Mouse (Mus musculus) intestine, embryonic 15.5 days (tissue): Measurements from ENCODE around the gene Cubn. TPM values are rescaled to one million over a fixed set of nuclear protein-coding genes. Genes with fewer than 3 reads are reported as not detected.

ENCODE experiments used
- ATAC-seq: fragments of 200-750 bp; cut with Nextera tagmentation; 2 replicates; pipeline ENCODE4 v1.8.0; 2017; ENCODE audit warnings: moderate TSS enrichment, moderate library complexity
- H3K27ac ChIP-seq: fragments of 300-500 bp; sonication (generic); 2 replicates; pipeline ENCODE4 v1.5.1; 2015; ENCODE audit warnings: mild to moderate bottlenecking, inconsistent platforms
- H3K27me3 ChIP-seq: fragments of 300-500 bp; sonication (generic); replicated peaks from 2 replicates; pipeline ENCODE4 v1.6.1; 2015; ENCODE audit warnings: inconsistent platforms
- H3K36me3 ChIP-seq: fragments of 300-500 bp; sonication (generic); 2 replicates; pipeline ENCODE4 v1.6.1; 2015; ENCODE audit warnings: inconsistent platforms
- H3K4me1 ChIP-seq: fragments of 300-500 bp; sonication (generic); replicated peaks from 2 replicates; pipeline ENCODE4 v1.6.1; 2015; ENCODE audit warnings: inconsistent platforms
- H3K4me2 ChIP-seq: fragments of 300-500 bp; sonication (generic); replicated peaks from 2 replicates; pipeline ENCODE4 v1.6.1; 2015; ENCODE audit warnings: mild to moderate bottlenecking, inconsistent platforms
- H3K4me3 ChIP-seq: fragments of 300-500 bp; sonication (generic); replicated peaks from 2 replicates; pipeline ENCODE4 v1.5.1; 2015; ENCODE audit warnings: inconsistent platforms
- H3K9ac ChIP-seq: fragments of 300-500 bp; sonication (generic); 2 replicates; pipeline ENCODE4 v1.6.1; 2015; ENCODE audit warnings: inconsistent platforms
- H3K9me3 ChIP-seq: fragments of 300-500 bp; sonication (generic); 2 replicates; pipeline ENCODE4 v1.6.1; 2016; ENCODE audit warnings: inconsistent platforms
- WGBS: fragments of 180-500 bp; shearing (Covaris S2); methylation state at CpG from one replicate; pipeline ENCODE4 v1.1.7; 2015; 5-methylcytosine and 5-hydroxymethylcytosine counted together
- polyA plus RNA-seq: library from polyadenylated mRNA; unstranded; fragments of >200 nt; fragmentation: Nextera tagmentation; extraction: Ambion mirVana; gene quantifications from 2 replicates; pipeline ENCODE4 v1.2.1, GENCODE M21; 2015

Gene Cubn
- polyA plus RNA-seq, 1 experiment from 2014 or later, result 7.3 TPM

DNA sequence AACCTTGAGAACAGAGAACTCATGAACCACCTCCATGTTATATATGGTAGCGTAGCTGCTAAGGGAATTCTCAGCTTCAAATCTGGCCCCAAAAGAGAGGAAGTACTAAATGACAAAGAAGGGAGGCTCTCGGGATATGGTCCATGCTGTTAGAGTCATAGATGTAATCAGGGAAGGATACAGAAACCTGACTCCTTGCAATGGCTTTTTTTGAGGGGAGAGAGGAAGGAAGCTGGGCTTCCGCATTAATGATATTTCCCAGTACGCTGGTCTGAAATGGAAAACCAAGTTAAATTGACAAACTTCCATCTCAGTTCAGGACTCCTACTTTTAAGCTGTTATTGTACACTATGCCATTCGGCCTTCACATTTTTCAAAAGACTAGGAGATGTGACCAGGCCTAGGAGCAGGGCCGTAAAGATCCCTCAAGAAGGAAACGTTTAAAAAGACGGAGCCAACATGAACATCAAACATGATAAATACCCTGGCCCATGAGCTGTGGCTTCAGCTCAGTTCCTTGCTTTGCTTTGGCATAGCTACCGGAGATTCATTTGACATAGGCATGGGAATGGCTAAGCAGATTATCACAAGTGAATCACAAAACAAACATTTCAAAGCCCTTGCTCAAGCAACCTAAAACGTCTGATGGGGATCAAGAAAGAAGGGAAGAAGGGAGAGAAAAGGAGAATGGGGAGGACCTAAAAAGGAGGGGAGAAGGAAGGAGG is 120.4 kb downstream of the Cubn start:
- H3K27ac ChIP-seq, result peak overlapping the region; percentile 83
- peaks cover 11% of the 10 kb centered on the region for H3K4me1 ChIP-seq
- H3K4me3 ChIP-seq, result no peak overlapping the region
- no peak overlapping the region for H3K9ac ChIP-seq
- H3K27me3 ChIP-seq, result no peaks in the 10 kb centered on the region
- WGBS, result 47% methylated on average over 10 of the region's 10 CpGs
- no peak overlapping the region for H3K4me2 ChIP-seq
- H3K9me3 ChIP-seq, result no peaks in the 10 kb centered on the region
- no peak for ATAC-seq
- no peaks in the 10 kb centered on the region for H3K36me3 ChIP-seq

DNA sequence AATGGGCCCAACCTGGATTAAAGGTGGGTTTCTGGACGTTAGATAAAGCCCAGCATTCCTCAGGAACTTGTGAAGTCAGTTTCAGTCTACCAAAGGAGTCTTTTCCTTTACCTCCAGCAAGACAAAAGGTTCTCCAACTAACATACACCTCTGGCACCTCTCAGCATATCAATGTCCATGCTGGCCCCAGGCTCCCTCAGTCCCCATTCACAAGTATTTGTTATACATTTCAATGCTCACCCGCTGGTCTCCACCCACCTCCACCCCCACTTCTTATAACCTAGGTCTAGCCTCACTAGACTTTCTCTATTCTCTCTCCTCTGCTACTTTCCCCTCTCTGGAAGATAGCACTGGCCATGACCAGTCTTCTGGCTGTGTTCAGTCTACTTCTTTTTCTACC is 121.1 kb downstream of the Cubn start:
- ATAC-seq, result no peak
- Histone ChIP-seq H3K4me1 (peaks cover 11% of the 10 kb centered on the region), H3K27me3 (no peaks in the 10 kb centered on the region), H3K4me2 (no peak overlapping the region), H3K36me3 (no peaks in the 10 kb centered on the region), H3K4me3 (no peak overlapping the region), H3K9ac (no peak overlapping the region), H3K27ac (no peak overlapping the region), H3K9me3 (no peaks in the 10 kb centered on the region)
- 51% methylated on average over 2 of the region's 2 CpGs for WGBS

DNA sequence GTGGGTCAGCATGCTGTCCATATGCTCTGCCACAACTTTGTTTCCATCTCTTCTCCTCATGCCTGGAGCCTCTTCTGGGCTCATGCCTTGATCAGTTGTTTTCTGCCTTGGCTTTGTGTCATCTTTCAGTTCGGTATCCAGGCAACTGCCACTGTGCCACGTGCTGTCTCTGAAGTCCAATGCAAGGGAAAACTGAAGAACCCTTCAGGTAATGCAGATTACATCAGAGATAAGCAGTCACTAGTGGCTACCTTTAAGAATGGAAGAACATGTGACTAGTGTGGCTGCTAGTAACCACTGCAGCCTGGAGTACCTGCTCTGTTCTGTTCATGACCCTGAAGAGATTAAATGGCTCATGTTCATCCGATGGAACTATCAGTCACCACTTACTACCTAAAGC is 123.1 kb downstream of the Cubn start:
- 81% methylated on average over 3 of the region's 3 CpGs for WGBS
- no peak overlapping the region for H3K9ac ChIP-seq
- ATAC-seq, result no peak
- peaks cover 11% of the 10 kb centered on the region for H3K4me1 ChIP-seq
- H3K27me3 ChIP-seq, result no peaks in the 10 kb centered on the region
- no peak overlapping the region for H3K4me2 ChIP-seq
- no peak overlapping the region for H3K27ac ChIP-seq
- no peaks in the 10 kb centered on the region for H3K36me3 ChIP-seq
- no peaks in the 10 kb centered on the region for H3K9me3 ChIP-seq
- H3K4me3 ChIP-seq, result no peak overlapping the region

DNA sequence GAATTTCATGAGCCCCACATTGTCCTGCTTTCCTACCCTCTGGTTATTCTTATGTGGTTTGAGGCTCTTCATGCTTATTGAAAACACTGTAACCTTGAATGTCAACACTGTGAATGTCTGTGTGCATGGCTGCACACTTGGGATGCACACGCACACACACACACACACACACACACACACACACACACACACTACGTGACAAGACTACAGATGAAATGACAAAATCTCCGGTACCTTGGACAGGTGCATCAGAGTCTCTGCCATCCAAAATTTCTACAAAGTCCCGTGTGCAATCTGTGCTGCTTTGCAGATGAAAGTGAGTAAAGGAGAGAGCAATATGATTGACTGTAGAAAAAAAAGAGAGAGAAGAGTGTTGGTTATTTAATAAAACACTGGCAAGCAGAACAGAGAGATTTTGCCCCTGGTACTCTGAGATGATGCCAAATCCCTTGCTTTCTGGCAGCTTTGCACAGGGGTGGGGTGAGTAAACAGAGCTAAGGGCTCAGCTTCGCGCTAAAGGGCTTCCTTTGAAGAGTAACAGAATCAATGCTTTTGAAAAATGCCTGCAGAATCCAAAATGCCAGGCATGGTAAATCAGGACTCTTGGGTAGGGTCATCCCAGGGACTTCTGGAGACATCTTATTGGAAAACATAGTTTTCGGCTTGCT is 133.6 kb downstream of the Cubn start:
- no peak overlapping the region for H3K4me2 ChIP-seq
- no peak overlapping the region for H3K9ac ChIP-seq
- no peak for ATAC-seq

DNA sequence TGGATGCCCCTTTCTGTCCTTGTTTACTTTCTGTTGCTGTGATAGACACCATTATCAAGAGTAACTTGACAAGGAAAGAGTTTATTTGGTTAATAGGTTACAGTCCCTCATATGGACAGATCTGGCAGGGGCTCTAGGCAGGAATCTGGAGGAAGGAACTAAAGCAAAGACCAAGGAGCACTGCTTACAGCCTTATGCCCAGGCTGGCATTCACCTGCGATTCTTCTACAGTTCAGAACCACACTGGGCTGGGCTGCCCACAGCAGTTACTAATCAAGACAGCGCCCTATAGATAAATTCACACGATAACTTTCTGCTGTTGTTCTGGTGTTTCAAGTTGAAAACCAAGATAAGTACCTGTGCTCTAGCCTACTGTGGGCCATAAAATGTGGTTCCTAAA is 138.8 kb downstream of the Cubn start:
- WGBS, result 90% methylated on average over 3 of the region's 3 CpGs
- Histone ChIP-seq H3K36me3 (no peaks in the 10 kb centered on the region), H3K4me1 (no peaks in the 10 kb centered on the region), H3K4me3 (no peak overlapping the region), H3K27me3 (no peaks in the 10 kb centered on the region), H3K9ac (no peak overlapping the region), H3K4me2 (no peak overlapping the region), H3K27ac (no peak overlapping the region), H3K9me3 (no peaks in the 10 kb centered on the region)
- no peak for ATAC-seq

More for the DNA sequence above, 133.6 kb downstream of the Cubn start:
- 64% methylated on average over 7 of the region's 7 CpGs for WGBS
- no peaks in the 10 kb centered on the region for H3K9me3 ChIP-seq
- no peak overlapping the region for H3K27ac ChIP-seq
- no peaks in the 10 kb centered on the region for H3K27me3 ChIP-seq
- no peaks in the 10 kb centered on the region for H3K36me3 ChIP-seq
- no peak overlapping the region for H3K4me3 ChIP-seq
- H3K4me1 ChIP-seq, result no peaks in the 10 kb centered on the region

DNA sequence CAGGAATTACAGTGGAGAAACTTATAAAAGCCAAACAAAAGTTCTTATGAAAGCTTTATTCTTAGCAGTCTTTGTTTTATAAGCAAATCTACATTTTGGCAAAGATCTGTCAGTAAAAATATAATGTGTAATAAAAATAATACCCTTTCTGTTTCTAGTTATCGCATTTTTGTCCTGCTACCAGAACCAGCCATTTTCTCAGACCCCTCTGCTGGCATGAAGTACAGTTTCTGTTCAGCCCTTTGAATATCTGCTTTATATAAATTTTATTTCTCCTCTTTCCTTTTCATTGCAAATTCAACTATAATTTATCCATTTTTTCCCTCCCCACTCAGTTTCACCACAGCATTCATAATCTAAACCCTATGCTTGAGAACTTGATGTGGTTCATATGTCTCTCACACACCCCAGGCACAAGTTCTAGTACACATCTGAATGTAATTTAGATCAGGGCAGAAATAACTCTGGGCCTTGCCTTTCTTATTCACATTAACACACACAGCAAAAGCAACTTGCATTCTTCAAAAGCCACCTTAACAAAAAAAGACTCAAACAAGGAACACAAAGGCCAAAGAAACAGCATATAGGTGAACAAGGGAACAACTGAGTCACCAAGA is 139.4 kb downstream of the Cubn start:
- Histone ChIP-seq H3K27ac (no peak overlapping the region), H3K9me3 (no peaks in the 10 kb centered on the region), H3K4me1 (no peaks in the 10 kb centered on the region), H3K9ac (no peak overlapping the region), H3K27me3 (no peaks in the 10 kb centered on the region), H3K36me3 (no peaks in the 10 kb centered on the region), H3K4me2 (no peak overlapping the region), H3K4me3 (no peak overlapping the region)
- 92% methylated on average over 1 of the region's 1 CpGs for WGBS
- no peak for ATAC-seq

DNA sequence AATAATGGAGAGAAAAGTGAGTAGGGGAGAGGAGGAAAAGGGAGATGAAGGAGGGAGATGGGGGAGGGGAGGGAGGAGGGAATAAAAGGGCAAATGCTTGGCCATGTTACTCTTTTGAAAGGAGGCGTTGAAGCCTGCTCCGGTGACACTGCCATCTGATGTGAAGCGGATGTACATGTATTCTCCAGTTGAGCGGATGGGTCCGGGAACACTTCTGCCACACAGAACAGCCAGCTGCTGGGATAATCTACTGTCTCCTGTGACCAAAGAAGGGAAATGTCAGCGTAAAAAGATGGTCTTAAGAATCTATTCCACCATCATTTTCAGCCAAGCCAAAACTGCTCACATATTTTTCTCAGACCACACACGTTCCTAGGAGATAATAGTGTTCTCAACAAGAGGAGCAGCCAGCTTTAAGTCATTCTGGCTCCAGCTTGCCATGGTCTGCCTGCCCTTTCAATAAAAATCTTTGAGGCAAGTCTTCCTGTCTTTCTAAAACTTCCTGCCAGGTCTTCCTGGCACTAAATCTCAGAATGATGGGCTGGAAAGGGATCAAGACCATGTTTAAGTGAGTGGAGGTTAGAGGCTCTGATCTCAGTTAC is 149.2 kb downstream of the Cubn start:
- no peaks in the 10 kb centered on the region for H3K4me1 ChIP-seq
- H3K4me3 ChIP-seq, result no peak overlapping the region
- no peak overlapping the region for H3K4me2 ChIP-seq
- no peaks in the 10 kb centered on the region for H3K27me3 ChIP-seq
- no peak overlapping the region for H3K27ac ChIP-seq
- no peak for ATAC-seq
- H3K36me3 ChIP-seq, result no peaks in the 10 kb centered on the region
- 73% methylated on average over 7 of the region's 7 CpGs for WGBS
- no peaks in the 10 kb centered on the region for H3K9me3 ChIP-seq
- no peak overlapping the region for H3K9ac ChIP-seq

DNA sequence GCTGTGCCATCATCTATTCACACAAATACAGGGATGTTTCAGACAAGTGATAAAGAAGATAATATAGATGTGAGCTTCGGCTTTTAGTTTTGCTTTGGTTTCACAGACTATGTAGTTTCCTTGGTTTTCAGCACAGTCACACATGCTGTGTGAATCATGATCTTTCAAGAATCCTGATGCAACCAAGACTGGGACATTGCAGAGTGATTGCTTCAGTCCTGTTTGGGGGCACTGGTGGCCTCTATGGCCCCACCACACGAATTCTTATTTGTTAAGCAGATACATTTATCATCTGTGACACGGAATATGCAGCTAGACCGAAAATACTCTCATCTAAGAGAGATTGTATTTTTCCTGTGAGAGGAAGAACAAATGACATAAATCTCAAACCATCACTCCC is 156.2 kb downstream of the Cubn start:
- ATAC-seq, result no peak
- Histone ChIP-seq H3K4me1 (no peaks in the 10 kb centered on the region), H3K4me3 (no peak overlapping the region), H3K36me3 (no peaks in the 10 kb centered on the region), H3K9me3 (no peaks in the 10 kb centered on the region), H3K9ac (no peak overlapping the region), H3K4me2 (no peak overlapping the region), H3K27me3 (no peaks in the 10 kb centered on the region), H3K27ac (no peak overlapping the region)
- 65% methylated on average over 4 of the region's 4 CpGs for WGBS

DNA sequence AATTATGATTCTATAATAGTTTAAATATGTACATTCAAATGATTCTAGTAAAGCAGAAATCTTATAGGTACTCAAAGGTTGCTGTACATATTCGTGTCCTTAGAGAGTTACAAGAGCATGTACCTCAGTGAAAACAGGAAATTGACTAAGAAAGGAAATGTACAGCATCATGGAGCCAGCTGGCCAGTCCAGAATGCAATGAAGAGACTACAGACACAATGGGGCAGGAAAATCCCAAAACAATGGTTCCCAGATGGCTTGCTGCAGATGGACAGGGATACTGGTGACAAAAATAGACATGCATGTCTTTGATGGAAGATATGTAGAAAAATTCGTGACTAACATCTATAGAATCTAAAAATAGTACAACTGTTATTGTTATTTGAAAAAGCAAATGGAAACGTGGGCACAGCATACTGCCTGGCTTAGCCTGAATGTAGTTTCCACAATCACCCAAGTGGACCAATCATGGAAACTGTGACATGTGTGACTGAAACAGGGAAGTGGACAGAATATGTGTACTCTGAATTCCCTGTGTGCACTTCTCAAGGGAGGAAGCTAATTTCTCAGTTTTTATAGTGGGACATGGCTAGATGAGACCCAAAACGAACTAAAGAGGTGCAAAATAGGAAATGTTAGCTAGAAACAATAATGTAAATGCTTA is 161.7 kb downstream of the Cubn start:
- H3K9ac ChIP-seq, result no peak overlapping the region
- H3K27ac ChIP-seq, result no peak overlapping the region
- no peak for ATAC-seq

DNA sequence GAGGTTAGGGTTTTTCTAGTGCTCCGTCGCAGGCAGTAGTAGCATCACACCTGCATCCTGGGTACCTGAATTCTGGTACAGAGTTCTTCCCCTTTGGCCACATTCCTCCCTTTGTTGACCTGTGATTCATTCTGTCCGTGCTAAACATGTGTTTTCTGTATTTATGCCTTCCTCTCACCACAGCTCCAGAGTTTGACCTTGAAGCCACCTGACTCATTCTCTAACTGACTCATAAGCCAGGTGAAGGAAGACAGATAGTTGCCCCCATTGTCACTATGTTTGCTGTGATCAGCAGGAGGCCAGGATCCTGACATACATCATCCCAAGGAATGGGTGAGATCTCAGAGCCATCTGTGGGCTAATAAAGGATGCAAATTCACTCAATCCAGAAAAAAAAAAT is 188.2 kb downstream of the Cubn start:
- H3K9me3 ChIP-seq, result no peaks in the 10 kb centered on the region
- no peaks in the 10 kb centered on the region for H3K4me1 ChIP-seq
- 74% methylated on average over 3 of the region's 3 CpGs for WGBS
- H3K27me3 ChIP-seq, result no peaks in the 10 kb centered on the region
- no peaks in the 10 kb centered on the region for H3K36me3 ChIP-seq
- no peak overlapping the region for H3K4me2 ChIP-seq
- ATAC-seq, result no peak
- H3K4me3 ChIP-seq, result no peak overlapping the region
- H3K9ac ChIP-seq, result no peak overlapping the region
- no peak overlapping the region for H3K27ac ChIP-seq

More for the DNA sequence above, 161.7 kb downstream of the Cubn start:
- no peak overlapping the region for H3K4me3 ChIP-seq
- WGBS, result 61% methylated on average over 4 of the region's 4 CpGs
- no peak overlapping the region for H3K4me2 ChIP-seq
- no peaks in the 10 kb centered on the region for H3K9me3 ChIP-seq
- H3K36me3 ChIP-seq, result no peaks in the 10 kb centered on the region
- H3K4me1 ChIP-seq, result no peaks in the 10 kb centered on the region
- H3K27me3 ChIP-seq, result no peaks in the 10 kb centered on the region

DNA sequence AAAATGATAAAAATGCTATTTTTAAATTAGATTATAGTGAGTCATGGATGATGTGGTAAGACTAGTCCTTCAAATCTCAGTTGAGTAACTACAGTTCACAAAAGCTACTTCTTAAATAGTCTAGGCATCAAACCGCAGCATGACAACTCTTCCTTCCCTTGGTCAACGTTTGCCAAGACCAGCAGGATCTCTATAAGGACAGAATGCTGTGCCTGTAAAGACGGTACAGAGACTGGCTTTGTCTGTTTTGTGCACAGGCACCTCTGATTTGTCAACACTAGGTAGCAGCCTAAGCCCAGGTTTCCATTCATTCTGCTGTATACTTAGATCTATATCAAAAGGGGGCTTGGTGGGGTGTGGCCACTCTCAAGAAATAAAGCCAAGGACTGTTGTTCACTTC is 192.6 kb downstream of the Cubn start:
- 30% methylated on average over 3 of the region's 3 CpGs for whole genome bisulfite sequencing
- Histone ChIP-seq H3K4me3 (no peak overlapping the region), H3K9me3 (no peaks in the 10 kb centered on the region), H3K4me1 (no peaks in the 10 kb centered on the region), H3K4me2 (no peak overlapping the region), H3K27me3 (no peaks in the 10 kb centered on the region), H3K27ac (no peak overlapping the region), H3K9ac (no peak overlapping the region), H3K36me3 (no peaks in the 10 kb centered on the region)
- no peak for ATAC-seq

DNA sequence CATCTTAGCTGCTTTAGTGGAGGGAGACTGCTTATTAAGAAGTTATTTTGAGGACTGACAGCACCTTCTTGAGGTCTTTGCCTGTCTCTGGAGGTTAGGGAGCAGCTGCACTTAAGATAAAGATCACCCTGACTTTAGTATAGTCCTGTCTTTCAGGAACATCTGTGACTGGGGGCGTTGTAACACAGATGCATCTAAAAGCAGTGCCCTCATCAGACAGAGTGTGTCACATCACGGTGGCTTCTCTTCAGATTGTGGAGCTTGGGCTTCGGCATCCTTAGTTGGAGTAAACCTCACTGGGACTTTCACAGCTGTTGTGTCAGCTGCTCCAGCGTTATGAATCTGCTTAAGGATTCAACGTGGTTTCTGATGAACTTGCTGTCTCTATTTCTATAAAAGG is 193.9 kb downstream of the Cubn start:
- H3K9me3 ChIP-seq, result no peaks in the 10 kb centered on the region
- H3K4me1 ChIP-seq, result no peaks in the 10 kb centered on the region
- no peaks in the 10 kb centered on the region for H3K27me3 ChIP-seq
- 51% methylated on average over 5 of the region's 5 CpGs for WGBS
- H3K27ac ChIP-seq, result no peak overlapping the region
- no peak overlapping the region for H3K4me2 ChIP-seq
- no peak overlapping the region for H3K9ac ChIP-seq
- H3K4me3 ChIP-seq, result no peak overlapping the region
- no peaks in the 10 kb centered on the region for H3K36me3 ChIP-seq
- ATAC-seq, result no peak
